Comparison of ENCODE assay signal across 9 mouse cellular contexts in genomic region chr5:25099367-25100156, GRCm38 (mm10). TPM values are rescaled to one million over a fixed set of nuclear protein-coding genes. Genes with fewer than 3 reads are reported as not detected.
DNase-seq lines count a peak whose midpoint lies in the region; ATAC-seq and TF ChIP-seq lines count a peak whose summit lies in the region.
"Had no signal": no experiment of that assay in that cellular context is flagged by ENCODE, and none has a peak within 500 bp of the region (broad histone marks: within the 10 kb centered on the region; RNA-seq: fewer than 3 reads in every experiment).

No protein-coding gene starts in this region.

- peak overlapping the region; percentile 85 for H3K4me2 ChIP-seq in embryonic facial prominence, embryonic 12.5 days (replicated peaks)
- peak overlapping the region; percentile 72 for H3K4me2 ChIP-seq in liver, embryonic 12.5 days
- peak overlapping the region; percentile 100 for H3K4me2 ChIP-seq in midbrain, postnatal 0 days (ENCODE audit: low read depth, low read length, poor library complexity, severe bottlenecking)

- TF ChIP-seq CTCF in spleen, adult 2 months (IDR thresholded peaks at IDR 0.05; ENCODE audit: extremely low read depth, insufficient read depth, insufficient read length, insufficient replicate concordance): no peak
- peak; percentile 35; the same call in 1 of the 2 replicates for TF ChIP-seq CTCF in midbrain, postnatal 0 days (IDR thresholded peaks at IDR 0.05)

- no peaks in the 10 kb centered on the region for H3K36me3 ChIP-seq in spleen, adult 2 months (ENCODE audit: control insufficient read depth, insufficient read depth, low read length)
- H3K36me3 ChIP-seq in embryonic facial prominence, embryonic 12.5 days: no peaks in the 10 kb centered on the region
- no peaks in the 10 kb centered on the region for H3K36me3 ChIP-seq in liver, embryonic 12.5 days
- H3K36me3 ChIP-seq in midbrain, postnatal 0 days (ENCODE audit: insufficient read depth, low read length): no peaks in the 10 kb centered on the region
- H3K36me3 ChIP-seq: G1E had no signal

- peaks cover 9% of the 10 kb centered on the region for H3K27me3 ChIP-seq in spleen, adult 2 months (ENCODE audit: control insufficient read depth, insufficient read depth, low read length)
- H3K27me3 ChIP-seq in embryonic facial prominence, embryonic 12.5 days: peaks cover 66% of the 10 kb centered on the region
- peaks cover 59% of the 10 kb centered on the region for H3K27me3 ChIP-seq in liver, embryonic 12.5 days (replicated peaks)
- peaks cover 12% of the 10 kb centered on the region for H3K27me3 ChIP-seq in midbrain, postnatal 0 days (ENCODE audit: insufficient read depth, low read length)

- under 1% methylated on average over 45 of the region's 45 CpGs for WGBS in spleen, adult 2 months
- under 1% methylated on average over 45 of the region's 45 CpGs for WGBS in embryonic facial prominence, embryonic 12.5 days
- WGBS in liver, embryonic 12.5 days (ENCODE audit: insufficient replicate concordance): 1% methylated on average over 45 of the region's 45 CpGs
- 1% methylated on average over 44 of the region's 45 CpGs for WGBS in midbrain, postnatal 0 days

- H3K9me3 ChIP-seq in embryonic facial prominence, embryonic 12.5 days: no peaks in the 10 kb centered on the region
- H3K9me3 ChIP-seq in liver, embryonic 12.5 days (replicated peaks): no peaks in the 10 kb centered on the region
- H3K9me3 ChIP-seq in midbrain, postnatal 0 days (ENCODE audit: low read length): no peaks in the 10 kb centered on the region
- H3K9me3 ChIP-seq: G1E had no signal

- H3K9ac ChIP-seq in embryonic facial prominence, embryonic 12.5 days: peak overlapping the region; percentile 48
- peak overlapping the region; percentile 23 for H3K9ac ChIP-seq in liver, embryonic 12.5 days
- peak overlapping the region; percentile 61 for H3K9ac ChIP-seq in midbrain, postnatal 0 days (replicated peaks; ENCODE audit: low read length, poor library complexity, severe bottlenecking)

- H3K4me3 ChIP-seq in spleen, adult 2 months (ENCODE audit: extremely low read depth, insufficient read depth, insufficient read length): peak overlapping the region; percentile 66
- peak overlapping the region; percentile 44 for H3K4me3 ChIP-seq in embryonic facial prominence, embryonic 12.5 days
- peak overlapping the region; percentile 52 for H3K4me3 ChIP-seq in liver, embryonic 12.5 days
- peak overlapping the region; percentile 57 for H3K4me3 ChIP-seq in midbrain, postnatal 0 days (ENCODE audit: low read depth, low read length)

- H3K27ac ChIP-seq in spleen, adult 2 months (ENCODE audit: insufficient read depth, low read length): no peak overlapping the region
- no peak overlapping the region for H3K27ac ChIP-seq in embryonic facial prominence, embryonic 12.5 days
- no peak overlapping the region for H3K27ac ChIP-seq in liver, embryonic 12.5 days
- H3K27ac ChIP-seq in midbrain, postnatal 0 days (ENCODE audit: low read depth, low read length): no peak overlapping the region

- H3K4me1 ChIP-seq in spleen, adult 2 months (ENCODE audit: control insufficient read depth, insufficient read depth, insufficient read length): peaks cover 7% of the 10 kb centered on the region; the same call in 1 of the 2 replicates
- peaks cover 6% of the 10 kb centered on the region; the same call in 1 of the 2 replicates for H3K4me1 ChIP-seq in embryonic facial prominence, embryonic 12.5 days
- peaks cover 3% of the 10 kb centered on the region; the same call in 1 of the 2 replicates for H3K4me1 ChIP-seq in liver, embryonic 12.5 days
- H3K4me1 ChIP-seq in midbrain, postnatal 0 days (ENCODE audit: insufficient read depth, low read length): no peaks in the 10 kb centered on the region

- no peak for TF ChIP-seq POLR2A in spleen, adult 2 months (IDR thresholded peaks at IDR 0.05; ENCODE audit: low read depth, low read length)

- peak; percentile 62; the same call in 1 of the 2 replicates for ATAC-seq in embryonic facial prominence, embryonic 12.5 days (ENCODE audit: insufficient number of reproducible peaks, insufficient read depth, low FRiP score, low TSS enrichment)
- no peak for ATAC-seq in liver, embryonic 12.5 days
- ATAC-seq in midbrain, postnatal 0 days (ENCODE audit: low FRiP score): peak; percentile 52

- peak in 1 of 2 experiments; percentile 25 for DNase-seq in spleen, adult 2 months (ENCODE audit: low read depth in 1 of 2, low spot score in 2 of 2)
- no peak for DNase-seq in spleen, postnatal 36 days (ENCODE audit: low spot score in 2 of 2)
- peak; percentile 46 for DNase-seq in heart, adult 8-10 months (ENCODE audit: low spot score)
- DNase-seq in kidney, adult 8-10 months: peak; percentile 52 to 57
- DNase-seq in midbrain, postnatal 0 days (ENCODE audit: low spot score): peak; percentile 31
- peak; percentile 52 for DNase-seq in testis, postnatal 14 days (ENCODE audit: low spot score)

RNA-seq across cellular contexts. Expression of gene Prkag2, which starts 0.9 kb away (rescaled TPM):
- polyA plus RNA-seq in spleen, adult 2 months (2012; rRNA removed): 7.7 and 8.3 TPM in 2 replicates
- 31.8 and 32.2 TPM in 2 replicates for polyA plus RNA-seq in embryonic facial prominence, embryonic 12.5 days (2016; fragmentation: Nextera tagmentation; extraction: Ambion mirVana)
- 10 to 100 TPM; 26.9 to 39.0 (median 30.5) TPM for total RNA-seq in heart, adult 8-10 months (2022)
- 7.2 TPM in 2 replicates for polyA plus RNA-seq in liver, embryonic 12.5 days (2016; fragmentation: Nextera tagmentation; extraction: Ambion mirVana)
- 51.6 and 63.1 TPM in 2 replicates for total RNA-seq in midbrain, postnatal 0 days (2014; rRNA removed)
- 101 and 103 TPM in 2 replicates for polyA plus RNA-seq in midbrain, postnatal 0 days (2015; fragmentation: Nextera tagmentation; extraction: Ambion mirVana)
- total RNA-seq: G1E had no signal
- polyA plus RNA-seq: G1E had no signal

Comparison
In these comparisons a context has a peak if more than half of its experiments do, and no peak if none do; other contexts are left out.
1. DNase-seq: peak in heart, adult 8-10 months (single experiment), kidney, adult 8-10 months (2 of 2), midbrain, postnatal 0 days (single experiment) and testis, postnatal 14 days (single experiment); none in spleen, postnatal 36 days (0 of 2).
2. Peak in every context shown above with its lines, with median percentiles within 50 percentile points of each other: H3K4me3 ChIP-seq, H3K4me2 ChIP-seq and H3K9ac ChIP-seq.